Mouse (Mus musculus) adrenal gland, postnatal 10 days (tissue): Measurements from ENCODE around the gene Krtap4-7. TPM values are rescaled to one million over a fixed set of nuclear protein-coding genes. Genes with fewer than 3 reads are reported as not detected.
"Not testable (repeated sequence)": the region's sequence is repeated elsewhere in the genome, so short reads cannot be mapped to it uniquely, and the experiment has no call there.

Experiments used
- DNase-seq: peaks from one replicate; pipeline ENCODE4 v3.0.0; 2021; ENCODE audit warnings: mixed read lengths
- long read RNA-seq, 2 experiments: library from polyadenylated mRNA; stranded (forward); transcript quantifications; one replicate each; pipeline ENCODE4 v2.0.0; 2021
- total RNA-seq, 2 experiments: library from RNA; stranded (reverse); gene quantifications; 2 replicates each; pipeline ENCODE4 v1.2.3; 2021

Krtap4-7 gene
- total RNA-seq = not detected
- long read RNA-seq, experiment 1 = 0 reads
- long read RNA-seq, experiment 2 = 0 reads

DNA sequence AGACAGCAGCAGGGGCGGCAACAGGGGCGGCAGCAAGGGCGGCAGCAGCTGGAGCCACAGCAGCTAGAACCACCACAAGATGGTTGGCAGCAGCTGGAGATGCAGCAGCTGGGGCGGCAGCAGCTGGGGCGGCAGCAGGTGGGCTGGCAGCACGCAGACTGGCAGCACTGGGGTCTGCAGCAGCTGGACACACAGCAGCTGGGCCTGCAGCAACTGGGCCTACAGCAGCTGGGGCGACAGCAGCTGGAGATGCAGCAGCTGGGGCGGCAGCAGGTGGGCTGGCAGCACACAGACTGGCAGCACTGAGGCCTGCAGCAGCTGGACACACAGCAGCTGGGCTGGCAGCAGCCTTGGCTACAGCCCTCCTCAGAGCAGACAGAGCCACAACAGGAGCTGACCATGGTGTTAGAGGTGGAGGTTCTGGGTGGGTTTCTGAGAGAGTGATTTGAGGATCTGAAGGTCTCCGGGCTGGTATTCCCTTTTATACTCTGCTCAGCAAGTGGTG, at the start of gene Krtap4-7:
Gene Krtap4-7, minus strand, starts transcription at position 455 of the 505 bp plus-strand sequence.
- DNase-seq = not testable (repeated sequence)

DNA sequence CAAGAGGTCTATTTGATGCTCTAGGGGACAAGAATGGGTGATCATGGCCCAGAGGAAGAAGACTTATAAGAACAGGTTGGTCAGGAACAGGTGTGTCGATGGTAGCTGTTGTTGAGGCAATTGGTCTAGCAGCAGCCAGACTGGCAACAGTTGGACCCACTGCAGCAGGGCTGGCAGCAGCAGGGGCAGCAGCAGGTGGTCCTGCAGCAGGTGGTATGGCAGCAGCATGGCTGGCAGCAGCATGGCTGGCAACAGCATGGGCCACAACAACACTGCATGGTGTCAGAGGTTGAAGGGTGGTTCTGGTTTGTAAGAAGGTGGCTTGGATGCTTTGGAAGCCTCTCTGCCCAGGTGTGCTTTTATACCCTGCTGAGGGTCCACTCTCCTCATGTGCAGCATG, 46.6 kb upstream of the Krtap4-7 start, which contains the start of gene Gm14190:
Gene Gm14190, minus strand, starts transcription at position 278 of the 400 bp plus-strand sequence.
- no peak for DNase-seq

DNA sequence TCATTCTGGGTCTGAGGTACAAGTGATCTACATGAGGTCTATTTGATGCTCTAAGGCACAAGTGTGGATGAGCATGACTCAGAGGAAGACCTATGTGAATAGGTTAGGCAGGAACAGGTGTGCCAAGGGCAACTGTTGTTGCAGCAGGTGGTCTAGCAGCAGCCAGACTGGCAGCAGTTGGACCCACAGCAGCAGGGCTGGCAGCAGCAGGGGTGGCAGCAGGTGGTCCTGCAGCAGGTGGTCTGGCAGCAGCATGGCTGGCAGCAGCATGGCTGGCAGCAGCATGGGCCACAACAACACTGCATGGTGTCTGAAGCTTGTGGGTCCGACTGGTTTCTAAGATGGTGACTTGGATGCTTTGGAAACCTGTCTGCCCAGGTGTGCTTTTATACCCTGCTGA, 41.3 kb upstream of the Krtap4-7 start:
- DNase-seq = not testable (repeated sequence)

DNA sequence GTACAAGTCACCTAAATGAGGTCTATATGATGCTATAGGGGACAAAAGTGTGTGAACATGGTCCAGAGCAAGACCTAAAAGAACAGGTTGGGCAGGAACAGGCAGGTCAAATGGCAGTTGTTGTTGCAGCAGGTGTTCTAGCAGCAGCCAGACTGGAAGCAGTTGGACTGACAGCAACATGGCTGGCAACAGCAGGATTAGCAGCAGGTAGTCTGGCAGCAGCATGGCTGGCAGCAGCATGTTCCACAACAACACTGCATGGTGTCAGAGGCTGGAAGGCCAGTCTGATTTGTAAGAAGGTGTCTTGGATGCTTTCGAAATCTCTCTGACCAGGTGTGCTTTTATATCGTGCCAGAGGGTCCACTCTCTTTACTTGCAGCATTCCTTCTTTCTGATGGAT, 39.6 kb upstream of the Krtap4-7 start:
- DNase-seq = no peak

DNA sequence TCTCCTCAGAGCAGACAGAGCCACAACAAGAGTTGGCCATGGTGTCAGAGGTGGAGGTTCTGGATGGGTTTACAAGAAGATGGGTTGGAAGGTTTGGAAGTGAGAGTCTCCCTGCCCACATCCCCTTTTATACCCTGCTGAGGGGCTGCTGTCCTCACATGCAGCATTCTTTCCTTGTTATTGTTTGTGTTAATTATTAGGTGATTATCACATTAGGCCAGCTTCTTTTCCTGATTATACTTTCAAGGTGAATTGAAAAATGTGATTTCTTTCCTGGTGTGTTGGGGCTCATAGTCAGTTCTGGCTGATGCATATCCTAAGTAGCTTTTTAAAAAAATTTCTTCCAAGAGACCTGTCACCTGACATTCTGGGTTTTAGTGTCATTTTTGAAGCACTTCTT, 22.0 kb upstream of the Krtap4-7 start, which contains the start of gene Krtap4-6:
Gene Krtap4-6, minus strand, starts transcription at position 101 of the 400 bp plus-strand sequence.
- no peak for DNase-seq

DNA sequence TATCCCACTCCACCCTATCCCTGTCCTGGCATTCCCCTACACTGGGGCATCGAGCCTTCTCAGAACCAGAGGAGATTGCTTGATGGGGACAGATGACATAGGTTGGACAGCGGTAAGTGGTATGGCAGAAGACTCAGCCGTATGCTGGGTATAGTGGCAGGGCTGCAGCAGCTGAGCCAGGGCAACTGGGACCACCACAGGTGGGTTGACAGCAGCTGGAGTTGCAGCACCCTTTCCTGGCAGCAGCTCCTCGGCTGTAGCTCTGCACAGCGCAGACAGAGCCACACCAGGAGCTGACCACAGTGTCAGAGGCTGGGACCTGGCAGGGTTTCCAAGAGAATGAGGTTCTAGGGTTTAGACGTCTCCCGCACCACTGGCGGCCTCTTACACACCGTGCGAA, 18.9 kb upstream of the Krtap4-7 start:
- DNase-seq = no peak

DNA sequence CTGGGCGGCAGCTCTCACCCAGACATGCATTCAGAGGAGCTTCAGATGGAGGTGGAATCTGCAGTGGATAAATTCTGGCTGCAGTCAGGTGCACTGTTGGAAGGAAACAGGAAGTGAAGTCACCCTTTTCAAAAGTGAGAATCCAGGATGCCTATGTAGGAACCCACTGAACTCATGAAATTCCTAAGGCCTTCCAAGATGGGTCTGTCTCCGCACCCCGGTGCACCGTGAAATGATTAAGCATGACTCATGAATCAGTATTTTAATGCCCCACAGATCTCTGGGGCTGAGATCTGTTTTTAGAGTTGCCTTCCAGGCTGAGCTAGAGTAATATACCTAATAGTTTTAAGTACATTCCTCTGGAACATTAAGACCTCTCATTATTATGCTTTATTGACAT, 15.4 kb upstream of the Krtap4-7 start:
- no peak for DNase-seq

DNA sequence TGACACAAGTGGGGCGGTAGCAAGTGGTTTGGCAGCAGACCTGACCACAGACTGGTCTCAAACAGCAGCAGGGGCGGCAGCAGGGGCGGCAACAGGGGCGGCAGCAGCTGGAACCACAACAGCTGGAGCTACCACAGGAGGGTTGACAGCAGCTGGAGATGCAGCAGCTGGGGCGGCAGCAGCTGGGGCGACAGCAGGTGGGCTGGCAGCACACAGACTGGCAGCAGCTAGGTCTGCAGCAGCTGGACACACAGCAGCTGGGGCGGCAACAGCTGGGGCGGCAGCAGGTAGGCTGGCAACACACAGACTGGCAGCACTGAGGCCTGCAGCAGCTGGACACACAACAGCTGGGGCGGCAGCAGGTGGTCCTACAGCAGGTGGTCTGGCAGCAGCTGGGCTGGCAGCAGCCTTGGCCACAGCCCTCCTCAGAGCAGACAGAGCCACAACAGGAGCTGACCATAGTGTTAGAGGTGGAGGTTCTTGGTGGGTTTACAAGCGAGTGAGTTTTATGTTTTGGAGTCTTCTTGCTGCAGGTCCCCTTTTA, 14.7 kb upstream of the Krtap4-7 start, which contains the start of gene Gm11563:
Gene Gm11563, minus strand, starts transcription at position 494 of the 544 bp plus-strand sequence.
- not testable (repeated sequence) for DNase-seq

DNA sequence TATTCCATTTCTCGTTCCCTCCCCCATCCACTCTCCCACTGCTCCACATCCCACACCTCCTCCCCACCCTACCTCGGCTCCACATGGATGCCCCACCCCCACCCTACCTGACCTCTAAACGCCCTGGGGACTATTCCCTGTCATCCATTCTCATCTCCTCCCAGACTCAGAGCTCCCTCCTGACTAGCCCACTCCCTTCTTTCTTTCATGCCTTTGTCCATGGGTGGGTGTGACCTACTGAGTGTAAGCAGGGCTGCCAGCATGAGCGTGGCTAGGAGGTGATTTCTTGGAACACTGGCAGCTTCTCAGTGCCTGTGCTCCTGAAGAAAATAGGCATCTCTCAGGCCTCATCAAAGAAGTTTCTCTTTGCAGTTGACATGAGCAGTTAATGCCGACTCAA, 13.2 kb upstream of the Krtap4-7 start:
- no peak for DNase-seq

DNA sequence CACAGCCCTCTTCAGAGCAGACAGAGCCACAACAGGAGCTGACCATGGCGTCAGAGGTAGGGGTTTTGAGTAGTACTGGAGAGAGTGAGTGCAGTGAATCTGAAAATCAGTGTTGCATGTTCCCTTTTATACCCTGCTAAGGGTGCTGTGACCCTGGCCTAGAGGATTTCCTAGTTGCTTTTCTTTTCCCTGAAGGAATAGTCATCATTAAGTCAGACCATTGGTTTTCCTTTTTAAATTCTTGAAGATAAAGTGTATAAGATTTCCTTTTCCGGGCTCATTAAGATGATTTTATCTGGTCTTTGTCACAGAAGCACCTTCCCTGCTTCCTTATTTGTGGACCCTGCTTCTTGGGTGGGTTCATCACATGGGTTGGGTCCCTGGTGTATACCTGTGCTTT, 6.2 kb upstream of the Krtap4-7 start, which contains the start of gene Gm11555:
Gene Gm11555, minus strand, starts transcription at position 101 of the 400 bp plus-strand sequence.
- DNase-seq = no peak

DNA sequence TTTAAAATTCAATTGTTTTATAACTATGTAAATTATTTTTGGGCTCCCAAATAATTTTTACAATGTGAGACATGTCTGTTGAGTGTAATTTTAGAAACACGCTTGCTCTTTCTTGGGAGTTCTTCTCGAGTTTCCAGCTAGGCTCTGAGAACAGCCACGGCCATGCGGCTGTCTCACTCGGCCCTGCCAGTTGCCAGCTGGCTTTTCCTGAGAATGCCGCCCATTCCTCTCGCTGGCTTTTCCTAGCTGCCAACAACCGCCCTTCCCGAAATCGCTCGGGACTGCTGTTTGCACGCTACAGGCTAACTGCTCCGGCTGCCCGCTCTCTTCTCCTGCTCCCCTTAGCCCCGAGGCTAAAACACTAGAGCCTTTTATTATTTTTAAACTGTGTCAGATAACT, 2.6 kb upstream of the Krtap4-7 start:
- no peak for DNase-seq

DNA sequence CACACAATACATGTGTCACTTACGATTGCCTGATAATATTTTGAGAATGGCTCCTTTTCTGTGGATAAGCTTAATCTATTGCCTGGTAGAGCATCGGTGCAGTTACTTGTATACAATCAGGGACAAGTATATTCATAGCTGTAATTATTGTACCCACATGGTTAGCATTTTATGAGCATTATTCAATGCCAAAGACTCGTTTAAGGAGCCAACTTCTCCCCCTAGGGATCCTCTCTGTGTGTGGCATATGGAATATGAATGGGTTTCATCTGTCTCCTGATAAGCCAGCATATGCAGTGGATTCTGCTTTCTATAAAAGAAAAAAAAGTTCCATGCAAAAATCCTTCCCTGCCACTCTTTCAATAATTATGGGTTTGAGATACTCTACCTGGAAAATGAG, 462 bp upstream of the Krtap4-7 start:
- DNase-seq = no peak

DNA sequence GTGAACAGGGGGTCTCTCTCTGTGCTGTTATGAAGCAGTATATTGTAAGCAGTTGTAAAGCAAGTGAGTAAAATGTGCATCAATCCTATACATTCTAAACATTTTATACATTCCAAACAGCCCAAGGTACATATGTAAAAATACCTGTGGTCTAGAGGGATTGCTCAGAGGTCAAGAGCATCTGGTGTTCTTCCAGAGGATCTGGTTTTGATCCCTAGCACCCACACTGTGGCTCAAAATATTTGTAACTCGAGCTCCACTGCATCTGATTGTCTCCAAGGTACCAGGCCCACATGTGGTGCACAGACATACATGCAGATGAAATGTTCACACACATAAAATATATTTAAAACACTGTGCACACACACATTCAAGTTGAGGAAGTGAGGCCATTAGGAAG, 3.0 kb downstream of the Krtap4-7 start:
- DNase-seq = no peak

DNA sequence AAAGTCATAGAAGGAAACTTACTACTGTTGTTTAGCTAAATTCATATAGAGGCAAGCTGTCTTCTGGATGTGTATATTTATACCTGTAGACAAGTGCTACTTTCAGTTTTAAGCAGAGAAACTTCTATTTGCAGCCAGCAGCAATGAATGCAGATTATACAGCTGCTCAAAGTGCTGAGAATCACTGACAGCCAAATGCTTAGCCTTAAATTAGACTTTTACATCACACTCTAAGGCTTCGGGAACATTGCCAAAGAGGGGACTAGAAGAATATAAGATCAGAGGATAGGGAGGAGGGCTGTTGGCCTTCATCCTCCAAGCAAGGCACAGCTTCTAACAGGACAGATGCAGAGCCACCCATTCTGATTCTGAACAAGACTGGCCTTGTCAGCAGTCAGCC, 6.8 kb downstream of the Krtap4-7 start:
- DNase-seq = no peak

DNA sequence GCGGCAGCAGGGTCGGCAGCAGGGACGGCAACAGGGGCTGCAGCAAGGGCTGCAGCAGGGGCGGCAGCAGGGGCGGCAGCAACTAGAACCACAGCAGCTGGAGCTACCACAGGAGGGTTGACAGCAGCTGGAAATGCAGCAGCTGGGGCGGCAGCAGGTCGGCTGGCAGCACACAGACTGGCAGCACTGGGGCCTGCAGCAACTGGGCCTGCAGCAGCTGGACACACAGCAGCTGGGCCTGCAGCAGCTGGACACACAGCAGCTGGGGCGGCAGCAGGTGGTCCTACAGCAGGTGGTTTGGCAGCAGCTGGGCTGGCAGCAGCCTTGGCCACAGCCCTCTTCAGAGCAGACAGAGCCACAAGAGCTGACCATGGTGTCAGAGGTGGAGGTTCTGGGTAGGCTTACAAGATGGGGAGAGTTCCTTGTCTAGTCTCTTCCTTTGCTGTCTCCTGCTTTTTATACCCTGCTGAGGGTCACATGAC, 9.2 kb downstream of the Krtap4-7 start, which contains the start of gene Krtap4-2:
Gene Krtap4-2, minus strand, starts transcription at position 432 of the 482 bp plus-strand sequence.
- no peak for DNase-seq

DNA sequence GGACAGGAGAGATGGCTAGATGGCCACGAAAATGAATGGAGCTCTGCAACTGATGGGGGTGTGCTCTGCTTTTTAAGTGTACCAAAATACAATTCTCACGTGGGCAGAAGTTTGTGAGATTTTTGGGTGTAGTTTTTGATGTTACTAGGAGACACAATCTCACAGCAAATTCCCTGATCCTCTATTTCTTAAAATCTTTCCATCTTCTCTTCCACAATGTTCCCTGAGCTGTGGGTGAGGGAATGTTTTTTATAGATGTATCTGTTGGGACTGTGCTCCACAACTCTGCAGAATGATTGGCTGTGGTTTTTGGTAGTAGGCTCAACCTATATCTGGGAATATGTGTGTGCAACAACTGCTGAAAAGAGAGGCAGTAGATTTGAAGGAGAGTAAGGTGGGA, 10.6 kb downstream of the Krtap4-7 start:
- DNase-seq = no peak

DNA sequence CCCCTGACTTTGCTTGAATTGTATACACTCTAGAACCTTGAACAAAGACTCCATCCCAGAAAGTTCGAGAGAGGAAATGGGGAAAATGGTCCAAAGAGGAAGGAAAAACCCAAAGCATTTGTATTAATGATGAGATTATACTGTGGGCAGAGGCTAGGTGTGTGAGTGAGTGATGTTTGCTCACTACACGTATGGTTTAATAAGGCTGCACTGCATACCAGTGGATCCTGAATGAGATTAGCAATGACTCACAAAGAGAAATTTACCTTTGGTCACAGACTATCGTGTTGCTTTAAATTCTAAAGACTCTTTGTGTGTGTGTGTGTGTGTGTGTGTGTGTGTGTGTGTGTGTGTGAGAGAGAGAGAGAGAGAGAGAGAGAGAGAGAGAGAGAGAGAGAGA, 13.0 kb downstream of the Krtap4-7 start:
- no peak for DNase-seq

DNA sequence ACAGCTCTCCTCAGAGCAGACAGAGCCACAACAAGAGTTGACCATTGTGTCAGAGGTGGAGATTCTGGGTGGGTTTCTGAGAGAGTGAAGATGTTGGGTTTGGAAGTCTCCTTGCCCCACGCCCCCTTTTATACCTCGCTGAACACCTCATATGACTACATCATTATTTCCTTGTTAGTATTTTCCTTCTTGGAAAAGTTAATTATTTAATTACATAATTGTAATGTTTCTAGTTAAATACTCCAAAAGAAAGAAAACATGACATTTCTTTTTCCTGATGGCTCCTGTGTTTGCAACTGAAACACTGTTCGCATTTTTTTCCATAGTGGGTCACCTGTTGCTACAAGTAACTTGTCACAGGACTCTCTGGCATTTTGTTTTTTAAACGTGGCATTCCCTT, 15.8 kb downstream of the Krtap4-7 start, which contains the start of gene Krtap4-1:
Gene Krtap4-1, minus strand, starts transcription at position 101 of the 400 bp plus-strand sequence.
- no peak for DNase-seq

DNA sequence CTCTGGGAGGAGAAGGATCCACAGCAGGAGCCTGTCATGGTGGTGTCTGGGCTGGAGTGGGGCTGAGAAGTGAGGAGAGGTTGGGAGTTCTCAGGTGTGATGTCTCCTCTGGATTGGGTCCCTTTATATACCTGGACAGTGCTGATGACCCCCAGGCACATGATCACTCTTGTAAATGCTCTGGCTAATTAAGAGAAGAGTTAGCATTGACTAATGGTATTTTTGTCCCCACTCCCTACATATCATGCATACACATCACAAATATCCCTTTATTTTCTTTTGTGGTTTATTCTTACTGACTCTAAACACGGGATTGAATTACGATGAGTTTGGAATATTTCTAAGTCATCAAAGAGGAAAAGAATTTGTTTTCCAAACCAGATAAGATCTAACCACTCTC, 23.6 kb downstream of the Krtap4-7 start, which contains the start of gene Gm11562:
Gene Gm11562, minus strand, starts transcription at position 101 of the 400 bp plus-strand sequence.
- no peak for DNase-seq

DNA sequence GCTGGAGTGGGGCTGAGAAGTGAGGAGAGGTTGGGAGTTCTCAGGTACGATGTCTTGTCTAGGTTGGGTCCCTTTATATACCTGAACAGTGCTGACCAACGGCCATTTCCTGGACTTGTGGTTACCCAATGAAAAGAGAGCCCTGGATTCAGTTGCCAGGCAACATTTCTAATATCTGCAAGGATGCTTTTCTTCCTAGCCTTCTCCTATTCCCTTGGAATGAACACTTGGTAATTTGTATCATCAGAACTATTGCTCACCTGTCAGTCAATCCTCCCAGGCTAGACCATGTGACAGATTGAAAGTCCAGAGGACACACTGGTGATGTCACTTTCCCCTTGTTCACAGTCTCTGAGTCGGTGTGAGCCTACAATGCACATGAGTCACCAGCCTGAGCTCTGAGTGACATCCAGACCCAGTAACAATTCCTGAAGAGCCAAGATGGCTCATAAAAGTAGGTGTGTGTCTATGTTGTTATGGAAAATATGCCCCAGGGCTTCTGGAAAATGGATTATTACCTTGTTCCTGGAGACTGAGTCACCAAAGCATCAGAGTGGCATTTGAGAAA, 29.0 kb downstream of the Krtap4-7 start, which contains the start of gene Krtap2-4:
Gene Krtap2-4, minus strand, starts transcription at position 51 of the 568 bp plus-strand sequence.
- no peak for DNase-seq

DNA sequence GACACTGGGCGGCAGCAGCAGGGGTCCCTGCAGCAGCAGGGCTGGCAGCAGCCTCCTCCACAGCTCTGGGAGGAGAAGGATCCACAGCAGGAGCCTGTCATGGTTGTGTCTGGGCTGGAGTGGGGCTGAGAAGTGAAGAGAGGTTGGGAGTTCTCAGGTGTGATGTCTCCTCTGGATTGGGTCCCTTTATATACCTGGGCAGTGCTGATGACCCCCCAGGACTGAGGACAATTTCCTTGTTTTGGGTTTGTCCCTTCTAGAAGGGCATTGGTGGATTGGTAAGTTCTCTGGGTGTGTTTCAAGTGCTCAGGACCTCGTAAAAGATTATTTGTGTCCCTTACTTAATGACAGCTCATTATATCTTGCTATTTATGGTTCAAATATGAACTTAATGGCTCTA, 33.8 kb downstream of the Krtap4-7 start, which contains the start of gene Gm11937:
Gene Gm11937, minus strand, starts transcription at position 101 of the 400 bp plus-strand sequence.
- not testable (repeated sequence) for DNase-seq

DNA sequence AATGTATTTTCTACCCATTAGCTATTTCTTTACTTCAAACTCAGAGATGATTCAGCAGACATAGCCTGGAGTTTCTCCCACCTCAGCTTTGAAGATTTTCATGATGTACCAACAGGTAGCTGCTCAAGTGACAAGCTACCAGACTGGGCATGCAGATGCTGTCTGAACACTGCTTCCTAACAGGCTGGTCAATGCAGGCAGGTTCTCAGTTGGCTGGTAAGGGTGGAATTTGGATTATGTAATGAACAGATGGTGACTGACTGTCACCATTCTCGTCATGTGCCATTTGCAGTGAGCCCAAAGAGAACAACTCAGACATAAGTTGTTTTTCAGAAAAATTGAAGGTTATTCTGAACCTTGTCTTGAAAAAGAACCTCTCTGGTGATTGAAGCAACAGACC, 34.8 kb downstream of the Krtap4-7 start:
- DNase-seq = no peak

DNA sequence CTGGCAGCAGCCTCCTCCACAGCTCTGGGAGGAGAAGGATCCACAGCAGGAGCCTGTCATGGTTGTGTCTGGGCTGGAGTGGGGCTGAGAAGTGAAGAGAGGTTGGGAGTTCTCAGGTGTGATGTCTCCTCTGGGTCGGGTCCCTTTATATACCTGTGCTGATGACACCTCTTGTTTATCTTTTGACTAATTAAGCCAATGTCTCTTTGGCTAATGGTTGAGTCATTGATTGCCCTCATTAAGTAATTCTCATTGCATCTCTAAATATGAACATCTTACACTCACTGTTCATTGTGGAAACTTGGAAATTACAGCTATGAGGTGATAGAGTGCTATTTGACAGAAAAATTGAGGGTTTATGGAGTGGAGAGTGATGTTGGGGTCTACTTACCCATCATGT, 40.7 kb downstream of the Krtap4-7 start, which contains the start of gene Gm11938:
Gene Gm11938, minus strand, starts transcription at position 101 of the 400 bp plus-strand sequence.
- DNase-seq = not testable (repeated sequence)
